Comparison of ENCODE assay signal across 8 mouse cellular contexts in genomic region chr2:109890068-109890467, GRCm38 (mm10). TPM values are rescaled to one million over a fixed set of nuclear protein-coding genes. Genes with fewer than 3 reads are reported as not detected.
DNase-seq lines count a peak whose midpoint lies in the region; ATAC-seq and TF ChIP-seq lines count a peak whose summit lies in the region.

No protein-coding gene starts in this region.

- no peak overlapping the region for H3K27ac ChIP-seq in liver, adult 2 months (replicated peaks; ENCODE audit: insufficient read depth, low read depth, low read length)
- H3K27ac ChIP-seq in brown adipose tissue, adult 24 weeks (replicated peaks; ENCODE audit: low read depth, low read length), result no peak overlapping the region
- peak overlapping the region; percentile 95 for H3K27ac ChIP-seq in hindbrain, postnatal 0 days

- no peak for TF ChIP-seq POLR2A in liver, adult 2 months (IDR thresholded peaks at IDR 0.05; ENCODE audit: extremely low read depth, insufficient read depth, low read length)

- H3K27me3 ChIP-seq in liver, adult 2 months (ENCODE audit: control insufficient read depth, insufficient read depth, low read length), result no peaks in the 10 kb centered on the region
- H3K27me3 ChIP-seq in hindbrain, postnatal 0 days (ENCODE audit: insufficient read depth, low read length), result no peaks in the 10 kb centered on the region

- no peaks in the 10 kb centered on the region for H3K9me3 ChIP-seq in hindbrain, postnatal 0 days (ENCODE audit: low read length)

- peak overlapping the region; percentile 72; the same call in 1 of the 2 replicates for H3K4me3 ChIP-seq in liver, adult 2 months (ENCODE audit: insufficient read depth, low read depth, low read length)
- H3K4me3 ChIP-seq in brown adipose tissue, adult 24 weeks (ENCODE audit: insufficient read depth, low read depth, low read length), result peak overlapping the region; percentile 76; the same call in 1 of the 2 replicates
- H3K4me3 ChIP-seq in hindbrain, postnatal 0 days (ENCODE audit: low read length), result peak overlapping the region; percentile 98

- ATAC-seq in hindbrain, postnatal 0 days, result no peak

- peaks cover 4% of the 10 kb centered on the region; the same call in 1 of the 2 replicates for H3K79me2 ChIP-seq in liver, adult 2 months (ENCODE audit: control insufficient read depth, insufficient read depth, low read length)

- peaks cover 8% of the 10 kb centered on the region for H3K36me3 ChIP-seq in liver, adult 2 months (ENCODE audit: control insufficient read depth, insufficient read depth, low read length)
- H3K36me3 ChIP-seq in hindbrain, postnatal 0 days (ENCODE audit: insufficient read depth, low read length), result peaks cover 4% of the 10 kb centered on the region; the same call in 1 of the 2 replicates

- peaks cover 4% of the 10 kb centered on the region for H3K4me1 ChIP-seq in liver, adult 2 months (ENCODE audit: control insufficient read depth, insufficient read depth, low read length)
- 0 out of 2 replicates have a peak, but pooled peaks cover 3% of the 10 kb centered on the region for H3K4me1 ChIP-seq in brown adipose tissue, adult 24 weeks (ENCODE audit: control insufficient read depth, insufficient read depth, insufficient read length, low read length)
- H3K4me1 ChIP-seq in hindbrain, postnatal 0 days (ENCODE audit: insufficient read depth, low read length), result peaks cover 10% of the 10 kb centered on the region

- peak overlapping the region; percentile 78 for H3K4me2 ChIP-seq in hindbrain, postnatal 0 days (ENCODE audit: low read depth, low read length)

- peak; percentile 28 for DNase-seq in liver, adult 2 months (ENCODE audit: extremely low read depth, low read depth, low spot score)
- DNase-seq in liver, result no peak
- DNase-seq in hindbrain, postnatal 0 days (ENCODE audit: low spot score), result peak; percentile 5
- DNase-seq in naive thymus-derived CD4-positive, alpha-beta T cell, adult 2 months (ENCODE audit: low read depth), result peak; percentile 46
- no peak for DNase-seq in layer of hippocampus, adult 8-10 months (ENCODE audit: low spot score in 2 of 2)
- no peak for DNase-seq in spleen, postnatal 36 days (ENCODE audit: low spot score in 2 of 2)
- no peak for DNase-seq in frontal cortex, postnatal 25 days (ENCODE audit: low spot score in 2 of 2)

- no peak overlapping the region for H3K9ac ChIP-seq in liver, adult 2 months (ENCODE audit: low read depth, low read length)
- H3K9ac ChIP-seq in hindbrain, postnatal 0 days (replicated peaks; ENCODE audit: low read length), result peak overlapping the region; percentile 98

- 34% methylated on average over 4 of the region's 4 CpGs for WGBS in liver, adult 2 months
- 37% methylated on average over 4 of the region's 4 CpGs for WGBS in hindbrain, postnatal 0 days

- no peak for TF ChIP-seq CTCF in liver, adult 2 months (IDR thresholded peaks at IDR 0.05; ENCODE audit: low read depth, low read length)
- peak; percentile 43 for TF ChIP-seq CTCF in hindbrain, postnatal 0 days (IDR thresholded peaks at IDR 0.05; ENCODE audit: low read depth)

RNA-seq across cellular contexts. Expression of gene Lin7c, which starts 0.6 kb away (rescaled TPM):
- total RNA-seq in liver, adult 2 months (2014; rRNA removed), result 32.6 and 35.8 TPM in 2 replicates
- polyA plus RNA-seq in liver, adult 2 months (2012; rRNA removed), result 5.3 and 5.4 TPM in 2 replicates
- polyA plus RNA-seq in brown adipose tissue, adult 24 weeks (2012; ENCODE audit: insufficient read depth, insufficient read length, missing spikeins), result 24.6 and 24.7 TPM in 2 replicates
- total RNA-seq in hindbrain, postnatal 0 days (2014; rRNA removed), result 147 and 171 TPM in 2 replicates
- polyA plus RNA-seq in hindbrain, postnatal 0 days (2015; fragmentation: Nextera tagmentation; extraction: Ambion mirVana), result 153 and 158 TPM in 2 replicates
- 100 to 1,000 TPM in 2 of 4 experiments, 10 to 100 TPM in 2; 96.1 to 116 (median 102) TPM for total RNA-seq in layer of hippocampus, adult 8-10 months (2022)

RNA-seq across cellular contexts. Expression of gene Lgr4, which starts 27.4 kb away (rescaled TPM):
- total RNA-seq in liver, adult 2 months (2014; rRNA removed), result 53.9 and 61.8 TPM in 2 replicates
- polyA plus RNA-seq in liver, adult 2 months (2012; rRNA removed), result 16.9 and 19.3 TPM in 2 replicates
- 8.6 and 9.6 TPM in 2 replicates for polyA plus RNA-seq in brown adipose tissue, adult 24 weeks (2012; ENCODE audit: insufficient read depth, insufficient read length, missing spikeins)
- 27.9 and 28.2 TPM in 2 replicates for total RNA-seq in hindbrain, postnatal 0 days (2014; rRNA removed)
- 9.0 and 9.8 TPM in 2 replicates for polyA plus RNA-seq in hindbrain, postnatal 0 days (2015; fragmentation: Nextera tagmentation; extraction: Ambion mirVana)
- 10 to 100 TPM; 24.2 to 33.3 (median 29.2) TPM for total RNA-seq in layer of hippocampus, adult 8-10 months (2022)

Comparison
In these comparisons a context has a peak if more than half of its experiments do, and no peak if none do; other contexts are left out.
1. DNase-seq: peak in liver, adult 2 months (single experiment), hindbrain, postnatal 0 days (single experiment) and naive thymus-derived CD4-positive, alpha-beta T cell, adult 2 months (single experiment); none in liver (single experiment), layer of hippocampus, adult 8-10 months (0 of 2), spleen, postnatal 36 days (0 of 2) and frontal cortex, postnatal 25 days (0 of 2).
2. Peak in every context shown above with its lines, with median percentiles within 50 percentile points of each other: H3K4me3 ChIP-seq.